Mouse (Mus musculus) kidney, adult 18-20 months (tissue): ENCODE measurements at regions not wholly inside any gene's neighbourhood (a gene's known extent, or its start where the extent isn't known, plus 50 kb on each side); places are given as distances from the start of the nearest gene placed in this dataset.
A peak's percentile ranks its signal among the peaks of the same experiment; 100 is the strongest.

Experiments
- DNase-seq: peaks from one replicate; pipeline ENCODE4 v3.0.0; 2021

GRCm38 (mm10) chr7:70972023-70972400 is 379.3 kb downstream of the Gm10295 start:
- DNase-seq: peak; percentile 40

DNA sequence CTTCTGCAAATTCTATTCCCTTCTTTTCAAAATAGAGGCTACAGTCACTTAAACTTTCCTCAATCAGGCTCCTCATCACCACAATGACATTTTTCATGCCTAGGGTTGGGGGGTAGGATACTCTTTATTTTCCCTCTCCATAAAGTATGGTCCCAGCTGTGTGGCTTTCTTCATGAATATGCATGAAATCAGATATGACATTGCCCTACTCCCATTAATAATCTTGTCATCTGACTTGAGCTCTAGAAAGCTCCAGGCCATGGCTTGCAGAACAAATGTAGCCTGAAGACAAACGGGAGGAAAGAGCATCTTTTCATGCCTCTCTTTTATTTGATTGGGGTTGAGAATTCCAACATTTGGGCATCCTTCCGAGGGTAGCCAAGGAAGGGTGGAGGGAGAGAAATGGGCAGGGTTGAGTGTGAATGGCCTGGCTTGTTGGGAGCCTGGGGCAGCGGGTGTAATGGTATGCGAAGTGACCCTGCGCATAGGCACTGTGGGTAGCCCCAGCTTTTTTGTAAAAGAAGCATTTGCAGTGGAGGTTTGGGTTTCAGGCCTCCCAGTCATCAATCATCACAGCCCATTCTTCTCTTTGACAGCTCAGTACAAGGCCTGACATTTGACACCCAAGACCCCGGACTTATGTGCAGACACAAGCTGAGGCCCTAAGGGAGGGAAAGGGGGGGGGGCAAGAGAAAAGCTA is 379.8 kb downstream of the Gm10295 start:
- peak; percentile 20 for DNase-seq

DNA sequence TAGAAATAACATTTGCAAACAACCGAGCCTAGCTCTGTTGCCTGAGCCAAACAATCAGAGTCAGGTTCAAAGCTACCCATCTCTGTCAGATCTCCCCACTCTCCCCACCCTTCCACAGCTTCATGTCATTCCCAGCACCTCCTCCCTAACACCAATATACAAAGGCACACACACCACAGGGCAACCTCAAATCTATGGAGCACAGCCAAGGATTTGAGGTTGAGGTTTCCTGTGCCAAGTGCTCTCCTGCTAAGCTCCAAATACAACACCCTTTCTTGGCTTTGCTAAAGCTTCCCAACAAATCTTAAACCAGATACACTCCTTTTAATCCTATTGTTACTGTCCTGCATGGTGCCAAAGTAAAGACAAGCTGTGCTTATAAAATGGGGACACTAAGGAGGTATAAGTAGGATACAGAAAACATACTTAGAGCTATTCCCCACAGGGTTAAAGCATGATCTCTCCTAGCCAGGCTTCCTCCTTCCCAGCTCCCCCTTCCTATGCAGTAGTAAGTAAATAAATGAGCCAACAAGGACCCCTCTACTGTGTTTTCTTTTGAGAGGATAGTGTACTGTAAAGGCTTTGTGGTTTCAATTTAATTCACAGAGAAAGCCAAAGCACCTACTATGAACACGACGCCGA is 398.8 kb downstream of the Gm10295 start:
- no peak for DNase-seq

DNA sequence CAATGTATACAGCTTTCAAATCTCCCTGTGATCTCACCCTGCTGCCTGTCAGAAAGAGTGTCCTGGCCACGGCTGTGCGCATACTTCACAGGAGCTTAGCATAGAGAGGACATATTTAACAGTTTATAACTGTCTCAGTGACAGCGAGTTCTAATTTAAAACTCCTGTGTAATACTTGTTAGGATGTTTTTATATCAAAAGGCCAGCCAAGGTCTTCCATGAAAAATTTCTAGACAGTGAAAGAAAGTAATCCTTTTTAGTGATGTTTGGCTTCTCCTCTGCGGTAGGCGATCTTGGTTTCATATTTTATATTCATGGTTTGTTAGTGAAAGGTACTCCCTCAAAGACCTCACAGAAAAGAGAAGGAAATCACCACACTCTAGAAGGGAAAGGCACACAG is 403.0 kb downstream of the Gm10295 start:
- DNase-seq: no peak

- no peak for DNase-seq
These were observed 405.0 kb downstream of the Gm10295 start for GRCm38 (mm10) chr7:70946260-70946659.

DNA sequence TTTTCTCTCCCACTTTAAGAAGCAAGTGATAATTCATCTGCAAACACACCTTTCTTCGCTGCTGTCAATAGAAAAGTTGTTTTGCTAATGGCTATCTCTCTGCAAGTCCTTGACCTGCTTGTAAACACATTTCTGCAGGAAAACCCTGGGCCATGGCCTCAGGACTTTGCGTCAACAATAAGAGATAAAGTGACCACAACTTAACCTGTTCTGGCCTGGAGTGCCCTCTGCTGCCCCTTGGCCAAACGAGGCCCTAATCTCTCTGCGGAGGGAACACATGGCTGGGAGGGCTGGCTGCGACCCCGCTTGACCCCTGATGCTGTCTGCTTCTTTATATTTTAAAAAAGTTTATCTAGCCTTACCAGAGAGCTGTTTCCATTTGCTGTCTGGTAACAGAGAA is 420.4 kb downstream of the Gm10295 start:
- DNase-seq: peak; percentile 45

DNA sequence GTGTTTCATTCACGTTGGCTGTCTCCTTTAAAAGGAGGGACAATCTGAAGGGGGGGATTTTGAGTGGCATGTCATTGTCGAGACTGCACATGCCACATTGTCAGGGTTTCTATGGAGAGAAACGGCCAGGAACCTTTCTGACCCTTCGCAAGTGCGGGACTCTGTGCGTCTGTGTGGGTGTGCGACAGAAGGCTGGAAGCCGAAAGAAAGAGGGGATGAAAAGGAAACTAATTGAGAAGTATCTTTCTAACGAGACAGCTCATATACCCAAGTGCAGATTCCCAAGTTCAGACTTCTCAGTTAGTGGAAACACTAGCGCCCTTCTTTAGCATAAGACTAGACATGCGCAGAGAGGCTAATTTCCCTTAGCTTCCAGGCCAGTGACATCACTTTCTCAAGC is 421.4 kb downstream of the Gm10295 start:
- DNase-seq: no peak

- DNase-seq: no peak
These were observed 423.3 kb downstream of the Gm10295 start for GRCm38 (mm10) chr7:70928001-70928400.

DNA sequence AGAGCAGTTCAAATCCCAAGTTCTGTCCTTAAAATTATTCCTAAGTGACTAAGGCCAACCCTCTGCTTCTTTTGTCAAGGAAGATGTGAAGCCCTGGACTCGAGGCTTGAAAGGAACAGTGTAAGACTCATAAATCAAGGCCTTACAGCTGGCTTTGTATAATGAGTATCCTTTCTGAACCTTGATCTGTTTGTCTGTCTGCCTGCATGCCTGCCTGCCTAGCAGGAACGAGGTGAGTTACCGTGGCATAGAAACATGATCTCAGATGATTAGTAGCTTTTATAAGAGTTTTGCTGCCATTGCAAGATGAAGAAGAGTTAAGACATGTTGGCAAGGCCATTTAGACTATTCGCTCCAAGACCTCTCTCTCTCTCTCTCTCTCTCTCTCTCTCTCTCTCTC is 434.3 kb downstream of the Gm10295 start:
- no peak for DNase-seq

DNA sequence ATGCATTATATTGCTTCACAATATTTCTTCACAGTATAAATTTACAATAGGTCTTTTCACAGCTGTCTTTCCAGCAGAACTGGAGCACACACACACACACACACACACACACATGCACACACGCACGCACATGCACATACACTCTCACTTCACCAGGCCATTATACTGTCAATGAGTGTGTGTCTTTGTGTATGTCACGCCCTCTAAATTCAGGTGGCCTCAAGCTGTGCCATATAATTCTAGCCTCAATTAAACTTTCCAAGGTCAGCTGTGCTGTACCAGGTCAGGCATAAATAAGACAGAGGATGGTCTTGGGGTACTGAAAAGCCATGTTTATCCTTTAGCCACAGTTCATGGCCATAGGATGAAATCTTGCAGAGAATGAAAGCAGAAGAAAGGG is 442.4 kb downstream of the Gm10295 start:
- DNase-seq: no peak

DNA sequence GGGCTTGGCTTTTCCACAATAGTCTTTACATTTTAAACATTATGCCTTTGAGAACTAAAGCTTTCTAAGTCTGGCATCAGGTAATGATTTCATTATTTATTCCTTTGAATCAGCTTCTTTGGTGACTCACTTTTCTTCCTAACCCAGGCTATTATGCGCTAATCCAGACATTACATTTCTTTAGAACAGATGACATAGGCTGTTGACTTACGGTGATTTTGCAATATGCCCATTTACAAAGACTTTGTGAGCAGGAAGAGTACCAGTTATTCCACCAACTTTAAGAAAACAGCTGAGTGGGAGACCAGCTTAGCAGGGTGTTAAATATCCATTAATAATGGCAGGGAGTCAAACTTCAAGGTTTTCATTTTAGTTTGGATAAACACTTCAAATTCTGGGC is 459.6 kb downstream of the Gm10295 start:
- DNase-seq: no peak

- DNase-seq: no peak
These were observed 470.8 kb downstream of the Gm10295 start for GRCm38 (mm10) chr7:70880496-70880895.

- no peak for DNase-seq
These were observed 476.9 kb downstream of the Gm10295 start for GRCm38 (mm10) chr7:70874393-70874792.

DNA sequence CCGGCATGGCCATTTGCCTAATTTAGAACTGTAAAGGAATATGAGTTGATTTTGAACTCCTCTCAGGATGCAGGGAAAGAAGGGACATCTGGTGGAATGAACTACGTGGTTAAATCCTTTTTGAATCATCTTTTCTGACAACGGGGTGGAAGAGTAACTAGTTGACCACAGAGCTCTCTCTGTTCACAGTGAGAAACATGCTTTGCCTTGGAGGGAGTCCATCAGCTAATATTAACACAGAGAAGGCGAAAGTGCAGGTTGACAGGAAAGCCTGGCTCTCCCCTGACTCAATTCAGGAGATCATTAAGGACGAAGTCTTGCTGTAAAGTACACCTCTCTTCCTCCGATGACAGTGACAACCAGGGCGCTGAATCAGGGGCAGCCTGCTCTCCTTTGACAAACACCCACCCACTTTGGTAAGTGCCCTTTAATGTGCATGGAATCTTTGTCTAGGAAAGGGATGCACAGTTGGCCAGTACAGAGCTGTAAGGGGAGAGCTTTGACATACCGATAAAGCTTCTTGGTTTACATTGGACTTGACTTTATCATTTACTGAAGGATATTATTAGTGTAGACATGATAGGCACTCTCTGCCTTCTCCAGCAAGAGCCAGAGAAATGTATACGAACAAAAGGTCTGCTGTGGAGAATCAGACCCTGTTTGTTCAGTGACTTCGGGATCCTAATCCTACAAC is 480.3 kb downstream of the Gm10295 start:
- no peak for DNase-seq

- DNase-seq: peak; percentile 67
These were observed 482.2 kb downstream of the Gm10295 start for GRCm38 (mm10) chr7:70869125-70869524.

DNA sequence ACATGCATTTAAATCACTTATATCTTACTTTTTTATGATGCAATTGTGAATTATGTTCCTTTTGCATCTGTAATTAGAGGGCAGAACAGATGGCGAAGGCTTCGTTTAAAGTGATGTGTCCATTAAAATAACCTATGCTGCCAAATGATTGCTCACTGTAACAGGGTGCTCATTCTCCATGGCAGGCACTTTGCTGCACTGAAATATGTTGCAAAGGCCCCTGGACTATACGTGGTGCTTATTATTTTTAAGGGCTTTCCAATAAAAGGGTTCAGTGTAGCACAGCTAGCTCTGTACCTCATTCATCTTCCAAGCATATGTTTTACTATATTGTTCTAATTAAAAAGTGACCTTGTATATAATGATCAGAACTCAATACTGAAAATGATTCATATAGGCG is 491.3 kb downstream of the Gm10295 start:
- no peak for DNase-seq

- no peak for DNase-seq
These were observed 484.2 kb upstream of the Nr2f2 start for GRCm38 (mm10) chr7:70850726-70851125.

GRCm38 (mm10) chr7:70848016-70848776 is 481.7 kb upstream of the Nr2f2 start:
- DNase-seq: no peak

DNA sequence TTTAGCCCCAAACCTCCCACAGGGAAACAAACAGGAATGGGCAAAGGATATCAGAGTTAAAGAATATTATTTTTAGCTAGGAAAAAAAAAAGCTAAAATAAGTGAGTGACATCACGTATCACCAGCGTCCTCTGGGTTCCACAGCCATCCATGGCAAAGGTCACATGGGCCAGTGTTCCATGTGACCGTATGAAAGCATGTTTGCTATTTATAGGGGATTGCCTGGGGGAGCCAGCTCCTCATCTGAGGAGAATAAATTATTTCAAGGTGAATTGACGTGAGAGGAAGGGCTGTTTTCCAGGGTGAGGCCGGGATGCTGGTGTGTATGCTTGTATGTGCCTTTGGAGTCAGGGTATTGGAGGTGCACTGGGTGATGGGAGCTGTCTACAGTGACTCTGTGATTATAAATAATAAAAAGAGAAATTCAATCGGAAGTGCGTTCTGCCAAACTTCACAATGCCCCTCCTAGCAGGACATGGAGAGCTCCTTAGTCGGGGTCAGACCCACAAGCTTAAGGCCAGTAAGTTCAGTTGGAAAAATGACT is 481.0 kb upstream of the Nr2f2 start:
- no peak for DNase-seq

DNA sequence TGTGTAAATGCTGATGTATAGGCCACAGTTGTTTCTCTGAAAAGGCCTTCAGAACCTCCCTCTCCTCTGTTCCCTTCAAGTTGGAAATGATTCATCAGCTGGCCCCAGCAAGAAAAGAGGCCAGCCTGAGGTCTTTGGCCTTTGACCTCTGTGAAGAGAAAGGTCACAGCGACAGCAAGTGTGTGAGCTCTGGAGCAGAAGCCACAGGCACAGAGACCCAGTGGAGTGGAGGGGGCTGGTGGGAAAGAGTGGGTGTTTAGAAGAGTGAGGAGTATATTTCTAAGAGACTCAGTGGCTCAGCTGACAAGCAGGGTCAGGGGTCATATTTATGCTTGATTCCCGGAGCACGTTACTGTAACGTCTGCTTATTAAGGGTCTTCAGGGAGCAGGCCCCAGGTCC is 479.5 kb upstream of the Nr2f2 start:
- no peak for DNase-seq

GRCm38 (mm10) chr7:70840142-70840541 is 473.6 kb upstream of the Nr2f2 start:
- DNase-seq: no peak

DNA sequence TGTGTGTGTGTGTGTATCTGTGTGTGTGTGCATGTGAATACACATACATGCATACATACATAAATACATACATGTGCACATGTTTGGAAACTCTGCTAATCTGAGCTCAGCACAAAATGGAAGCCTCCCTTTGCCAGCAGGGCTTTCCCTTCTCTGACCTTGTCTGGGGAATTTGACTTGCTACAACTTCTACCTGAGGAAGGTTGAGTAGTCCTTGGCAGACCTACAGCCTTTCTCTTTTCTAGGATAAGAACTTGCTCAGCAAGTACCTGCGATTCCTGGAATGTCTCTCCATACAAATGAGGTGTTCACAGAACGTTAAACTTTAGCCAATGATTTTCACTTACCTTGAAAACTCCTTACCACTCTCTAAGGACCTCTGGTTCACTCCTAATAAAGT is 472.7 kb upstream of the Nr2f2 start:
- DNase-seq: no peak

- no peak for DNase-seq
These were observed 468.4 kb upstream of the Nr2f2 start for GRCm38 (mm10) chr7:70834787-70835461.
